Mouse (Mus musculus) neural tube, embryonic 13.5 days (tissue): Measurements from ENCODE around the gene Litaf. TPM values are rescaled to one million over a fixed set of nuclear protein-coding genes. Genes with fewer than 3 reads are reported as not detected.

Source experiments
- ATAC-seq: fragments of 200-750 bp; cut with Nextera tagmentation; 2 replicates; pipeline ENCODE4 v1.8.0; 2017; ENCODE audit warnings: low read depth, mild to moderate bottlenecking, moderate TSS enrichment, moderate library complexity
- H3K27ac ChIP-seq: fragments of 300-500 bp; sonication (generic); replicated peaks from 2 replicates; pipeline ENCODE4 v1.5.1; 2015; ENCODE audit warnings: moderate library complexity, mild to moderate bottlenecking, inconsistent platforms
- H3K27me3 ChIP-seq: fragments of 300-500 bp; sonication (generic); 2 replicates; pipeline ENCODE4 v1.6.1; 2015; ENCODE audit warnings: mild to moderate bottlenecking, inconsistent platforms
- H3K36me3 ChIP-seq: fragments of 300-500 bp; sonication (generic); 2 replicates; pipeline ENCODE4 v1.6.1; 2015; ENCODE audit warnings: mild to moderate bottlenecking, inconsistent platforms
- H3K4me1 ChIP-seq: fragments of 300-500 bp; sonication (generic); replicated peaks from 2 replicates; pipeline ENCODE4 v1.6.1; 2015; ENCODE audit warnings: inconsistent platforms
- H3K4me2 ChIP-seq: fragments of 300-500 bp; sonication (generic); 2 replicates; pipeline ENCODE4 v1.6.1; 2015; ENCODE audit warnings: inconsistent platforms, mild to moderate bottlenecking, moderate library complexity
- H3K4me3 ChIP-seq: fragments of 300-500 bp; sonication (generic); 2 replicates; pipeline ENCODE4 v1.5.1; 2015; ENCODE audit warnings: mild to moderate bottlenecking, inconsistent platforms
- H3K9ac ChIP-seq: fragments of 300-500 bp; sonication (generic); 2 replicates; pipeline ENCODE4 v1.6.1; 2015; ENCODE audit warnings: moderate library complexity, mild to moderate bottlenecking, inconsistent platforms
- H3K9me3 ChIP-seq: fragments of 300-500 bp; sonication (generic); 2 replicates; pipeline ENCODE4 v1.6.1; 2016; ENCODE audit warnings: inconsistent platforms
- WGBS: fragments of 180-500 bp; shearing (Covaris S2); methylation state at CpG from one replicate; pipeline ENCODE4 v1.1.7; 2015; 5-methylcytosine and 5-hydroxymethylcytosine counted together
- microRNA-seq: library from miRNA; unstranded; fragments of <30 nt; microRNA quantifications from one replicate; pipeline ENCODE4, GENCODE M21; 2016
- polyA plus RNA-seq: library from polyadenylated mRNA; unstranded; fragments of >200 nt; fragmentation: Nextera tagmentation; extraction: Ambion mirVana; gene quantifications from 2 replicates; pipeline ENCODE4 v1.2.1, GENCODE M21; 2015

The Litaf gene
- polyA plus RNA-seq, 1 experiment from 2014 or later = 41.5 TPM

GRCm38 (mm10) chr16:10910541-10910940, 155.4 kb downstream of the Litaf start:
- no peak overlapping the region for H3K4me3 ChIP-seq
- no peak overlapping the region for H3K9ac ChIP-seq
- ATAC-seq = no peak
- 80% methylated on average over 7 of the region's 7 CpGs for WGBS
- no peaks in the 10 kb centered on the region for H3K27me3 ChIP-seq
- 0 out of 2 replicates have a peak, but pooled peaks cover 4% of the 10 kb centered on the region for H3K4me1 ChIP-seq
- H3K36me3 ChIP-seq = no peaks in the 10 kb centered on the region
- no peak overlapping the region for H3K4me2 ChIP-seq
- H3K9me3 ChIP-seq = no peaks in the 10 kb centered on the region
- H3K27ac ChIP-seq = no peak overlapping the region

Small RNA genes within 50 kb of the gene (microRNA-seq; reads per million reads assigned to microRNA genes)
- gene Gm26268 = not detected

Other genes starting within 250 kb of the Litaf start
- 0.55 and 0.68 TPM in 2 replicates for gene Rmi2, start 231.1 kb downstream of the Litaf start, polyA plus RNA-seq
- gene Snn, start 5.2 kb downstream of the Litaf start, polyA plus RNA-seq = 123 and 124 TPM in 2 replicates
- 28.7 and 29.6 TPM in 2 replicates for gene Txndc11, start 68.5 kb upstream of the Litaf start, polyA plus RNA-seq
- gene Zc3h7a, start 110.2 kb upstream of the Litaf start, polyA plus RNA-seq = 74.6 and 83.8 TPM in 2 replicates
- gene Rsl1d1, start 137.2 kb upstream of the Litaf start, polyA plus RNA-seq = 144 and 164 TPM in 2 replicates
- 52.4 and 62.7 TPM in 2 replicates for gene Gspt1, start 188.2 kb upstream of the Litaf start, polyA plus RNA-seq
- 0.33 TPM in 1 of 2 replicates, not detected in the other for gene Tnfrsf17, start 247.7 kb upstream of the Litaf start, polyA plus RNA-seq